Mouse (Mus musculus) MEL (cell line): ENCODE results near the gene Mrpl2. TPM values are rescaled to one million over a fixed set of nuclear protein-coding genes. Genes with fewer than 3 reads are reported as not detected.

Experiments
- DNase-seq: peaks from one replicate; pipeline ENCODE4 v3.0.0; 2011; ENCODE audit warnings: low read depth, low spot score
- H3K27ac ChIP-seq: 2 replicates; pipeline ENCODE4 v1.5.1; 2012; ENCODE audit warnings: low read depth, mild to moderate bottlenecking, control low read depth, low read length, moderate library complexity; ENCODE audit not compliant: control insufficient read depth
- H3K27me3 ChIP-seq, 2 experiments: fragments of 150-350 bp in 1 of 2; sonication (generic) in 1 of 2; 2 replicates each; pipeline ENCODE4 v1.6.1; 2012; ENCODE audit warnings: low read length in 2 of 2, mild to moderate bottlenecking in 2 of 2, improper control_type of control experiment in 1 of 2, moderate library complexity in 1 of 2; ENCODE audit not compliant: insufficient read depth in 2 of 2, control insufficient read depth in 1 of 2
- H3K36me3 ChIP-seq, 2 experiments: 2 replicates each; pipeline ENCODE4 v1.6.1; 2012 to 2014; ENCODE audit warnings: low read length in 2 of 2, improper control_type of control experiment in 1 of 2, inconsistent platforms in 1 of 2, mild to moderate bottlenecking in 1 of 2; ENCODE audit not compliant: insufficient read depth in 2 of 2, control insufficient read depth in 1 of 2
- H3K4me1 ChIP-seq, 2 experiments: fragments of 150-350 bp in 1 of 2; sonication (generic) in 1 of 2; 2 replicates each; pipeline ENCODE4 v1.6.1; 2012; ENCODE audit warnings: low read length in 2 of 2, improper control_type of control experiment in 1 of 2, mild to moderate bottlenecking in 1 of 2; ENCODE audit not compliant: insufficient read depth in 2 of 2, control insufficient read depth in 1 of 2
- H3K4me3 ChIP-seq, 2 experiments: fragments of 150-350 bp in 1 of 2; sonication (generic) in 1 of 2; 2 replicates each; pipeline ENCODE4 v1.5.1; 2012; ENCODE audit warnings: low read depth in 2 of 2, low read length in 2 of 2, mild to moderate bottlenecking in 2 of 2, moderate library complexity in 2 of 2, control low read depth in 1 of 2, improper control_type of control experiment in 1 of 2; ENCODE audit not compliant: control insufficient read depth in 1 of 2, insufficient read depth in 1 of 2
- H3K79me2 ChIP-seq: 2 replicates; pipeline ENCODE4 v1.6.1; 2012; ENCODE audit warnings: mild to moderate bottlenecking, low read length, moderate library complexity; ENCODE audit not compliant: control insufficient read depth, poor library complexity, insufficient read depth
- H3K9ac ChIP-seq: 2 replicates; pipeline ENCODE4 v1.6.1; 2012; ENCODE audit warnings: low read depth, mild to moderate bottlenecking, control low read depth, low read length, moderate library complexity; ENCODE audit not compliant: control insufficient read depth, poor library complexity, severe bottlenecking
- H3K9me3 ChIP-seq: fragments of 150-350 bp; sonication (generic); replicated peaks from 2 replicates; pipeline ENCODE4 v1.6.1; 2012; ENCODE audit warnings: mild to moderate bottlenecking, low read length, improper control_type of control experiment, moderate library complexity; ENCODE audit not compliant: insufficient read depth
- CHD1 ChIP-seq: IDR thresholded peaks from 2 replicates; pipeline ENCODE4 v1.6.1; 2012; ENCODE audit warnings: low read depth, mild to moderate bottlenecking, inconsistent platforms, low read length, improper control_type of control experiment
- ELF1 ChIP-seq: IDR thresholded peaks from 2 replicates; pipeline ENCODE4 v1.6.1; 2014; ENCODE audit warnings: low read depth, mild to moderate bottlenecking, inconsistent platforms, low read length, improper control_type of control experiment, moderate library complexity
- EP300 ChIP-seq, 2 experiments: IDR thresholded peaks; 2 replicates each; pipeline ENCODE4 v1.6.1; 2011; ENCODE audit warnings: improper control_type of control experiment in 2 of 2, low read length in 2 of 2, low read depth in 1 of 2, mild to moderate bottlenecking in 1 of 2
- ETS1 ChIP-seq: IDR thresholded peaks from 2 replicates; pipeline ENCODE4 v1.6.1; 2012; ENCODE audit warnings: low read depth, mild to moderate bottlenecking, inconsistent platforms, low read length, improper control_type of control experiment, moderate library complexity
- GABPA ChIP-seq: IDR thresholded peaks from 2 replicates; pipeline ENCODE4 v1.6.1; 2012; ENCODE audit warnings: low read depth, mild to moderate bottlenecking, inconsistent platforms, low read length, improper control_type of control experiment, moderate library complexity
- GATA1 ChIP-seq: IDR thresholded peaks from 2 replicates; pipeline ENCODE4 v1.6.1; 2011; ENCODE audit warnings: low read depth, low read length, improper control_type of control experiment
- HCFC1 ChIP-seq: IDR thresholded peaks from 2 replicates; pipeline ENCODE4 v1.6.1; 2012; ENCODE audit warnings: low read depth, mild to moderate bottlenecking, inconsistent platforms, low read length, improper control_type of control experiment, moderate library complexity
- JUND ChIP-seq: IDR thresholded peaks from 2 replicates; pipeline ENCODE4 v1.6.1; 2011; ENCODE audit warnings: low read depth, mild to moderate bottlenecking, improper control_type of control experiment, low read length
- KAT2A ChIP-seq: conservative IDR thresholded peaks from 2 replicates; pipeline ENCODE4 v1.6.1; 2012; ENCODE audit warnings: low read depth, low read length, improper control_type of control experiment, inconsistent platforms
- MAFK ChIP-seq: IDR thresholded peaks from 2 replicates; pipeline ENCODE4 v1.6.1; 2011; ENCODE audit warnings: low read depth, mild to moderate bottlenecking, low read length, improper control_type of control experiment, borderline replicate concordance
- MAX ChIP-seq: IDR thresholded peaks from 2 replicates; pipeline ENCODE4 v1.6.1; 2011; ENCODE audit warnings: low read length, improper control_type of control experiment
- MAZ ChIP-seq: IDR thresholded peaks from 2 replicates; pipeline ENCODE4 v1.6.1; 2012; ENCODE audit warnings: low read depth, mild to moderate bottlenecking, inconsistent platforms, low read length, improper control_type of control experiment
- MXI1 ChIP-seq: IDR thresholded peaks from 2 replicates; pipeline ENCODE4 v1.6.1; 2011; ENCODE audit warnings: mild to moderate bottlenecking, low read depth, low read length, improper control_type of control experiment
- MYB ChIP-seq: IDR thresholded peaks from 2 replicates; pipeline ENCODE4 v1.6.1; 2011; ENCODE audit warnings: mild to moderate bottlenecking, low read depth, low read length, improper control_type of control experiment
- MYC ChIP-seq: IDR thresholded peaks from 2 replicates; pipeline ENCODE4 v1.6.1; 2011; ENCODE audit warnings: low read depth, mild to moderate bottlenecking, low read length, improper control_type of control experiment, moderate library complexity
- NRF1 ChIP-seq: IDR thresholded peaks from 2 replicates; pipeline ENCODE4 v1.6.1; 2014; ENCODE audit warnings: low read depth, mild to moderate bottlenecking, inconsistent platforms, low read length, improper control_type of control experiment, moderate library complexity; ENCODE audit not compliant: poor library complexity, insufficient read depth, severe bottlenecking
- POLR2A ChIP-seq, 2 experiments: IDR thresholded peaks; 2 replicates each; pipeline ENCODE4 v1.6.1; 2011 to 2012; ENCODE audit warnings: low read length in 2 of 2, mild to moderate bottlenecking in 2 of 2, control low read depth in 1 of 2, improper control_type of control experiment in 1 of 2, low read depth in 1 of 2, moderate library complexity in 1 of 2; ENCODE audit not compliant: control insufficient read depth in 1 of 2, insufficient read depth in 1 of 2, poor library complexity in 1 of 2
- POLR2AphosphoS5 ChIP-seq: IDR thresholded peaks from 2 replicates; pipeline ENCODE4 v1.6.1; 2012; ENCODE audit warnings: low read depth, borderline replicate concordance, mild to moderate bottlenecking, inconsistent platforms, low read length, moderate library complexity, mixed read lengths
- RAD21 ChIP-seq: IDR thresholded peaks from 2 replicates; pipeline ENCODE4 v1.6.1; 2011; ENCODE audit warnings: mild to moderate bottlenecking, low read depth, low read length, improper control_type of control experiment
- SIN3A ChIP-seq: IDR thresholded peaks from 2 replicates; pipeline ENCODE4 v1.6.1; 2012; ENCODE audit warnings: low read length, improper control_type of control experiment, inconsistent platforms
- SMC3 ChIP-seq: IDR thresholded peaks from 2 replicates; pipeline ENCODE4 v1.6.1; 2011; ENCODE audit warnings: low read depth, low read length, improper control_type of control experiment
- TCF12 ChIP-seq: IDR thresholded peaks from 2 replicates; pipeline ENCODE4 v1.6.1; 2014; ENCODE audit warnings: low read depth, mild to moderate bottlenecking, inconsistent platforms, low read length, improper control_type of control experiment, moderate library complexity
- UBTF ChIP-seq: IDR thresholded peaks from 2 replicates; pipeline ENCODE4 v1.6.1; 2012; ENCODE audit warnings: low read depth, mild to moderate bottlenecking, inconsistent platforms, low read length, improper control_type of control experiment, moderate library complexity, borderline replicate concordance; ENCODE audit not compliant: insufficient read depth
- USF1 ChIP-seq: IDR thresholded peaks from 2 replicates; pipeline ENCODE4 v1.6.1; 2014; ENCODE audit warnings: low read depth, mild to moderate bottlenecking, inconsistent platforms, low read length, improper control_type of control experiment, moderate library complexity
- ZC3H11A ChIP-seq: IDR thresholded peaks from 2 replicates; pipeline ENCODE4 v1.6.1; 2012; ENCODE audit warnings: low read depth, mild to moderate bottlenecking, inconsistent platforms, low read length, improper control_type of control experiment
- ZKSCAN1 ChIP-seq: IDR thresholded peaks from 2 replicates; pipeline ENCODE4 v1.6.1; 2012; ENCODE audit warnings: low read depth, mild to moderate bottlenecking, inconsistent platforms, low read length, improper control_type of control experiment, moderate library complexity
- ZMIZ1 ChIP-seq: IDR thresholded peaks from 2 replicates; pipeline ENCODE4 v1.6.1; 2012; ENCODE audit warnings: low read depth, mild to moderate bottlenecking, inconsistent platforms, low read length, improper control_type of control experiment, moderate library complexity
- ZNF384 ChIP-seq: IDR thresholded peaks from 2 replicates; pipeline ENCODE4 v1.6.1; 2012; ENCODE audit warnings: low read depth, mild to moderate bottlenecking, inconsistent platforms, low read length, improper control_type of control experiment
- polyA plus RNA-seq, 2 experiments: library from polyadenylated mRNA; stranded (reverse) in 1 of 2; unstranded in 1 of 2; fragments of >175 nt in 1 of 2; fragments of >200 nt in 1 of 2; gene quantifications; 2 replicates each; pipeline versions ENCODE4 v1.2.1 to v1.2.4; 2012; ENCODE audit warnings: low replicate concordance in 2 of 2, low read depth in 1 of 2; ENCODE audit not compliant: insufficient read length in 2 of 2, insufficient read depth in 1 of 2, missing spikeins in 1 of 2
- total RNA-seq: library from RNA; depleted of rRNA; stranded (reverse); fragments of 300-350 nt; gene quantifications from 2 replicates; pipeline ENCODE4 v1.2.3, GENCODE M21; 2012

Gene Mrpl2
- total and polyA plus RNA-seq, 3 experiments = 207 to 237 TPM; not detected in 1

DNA sequence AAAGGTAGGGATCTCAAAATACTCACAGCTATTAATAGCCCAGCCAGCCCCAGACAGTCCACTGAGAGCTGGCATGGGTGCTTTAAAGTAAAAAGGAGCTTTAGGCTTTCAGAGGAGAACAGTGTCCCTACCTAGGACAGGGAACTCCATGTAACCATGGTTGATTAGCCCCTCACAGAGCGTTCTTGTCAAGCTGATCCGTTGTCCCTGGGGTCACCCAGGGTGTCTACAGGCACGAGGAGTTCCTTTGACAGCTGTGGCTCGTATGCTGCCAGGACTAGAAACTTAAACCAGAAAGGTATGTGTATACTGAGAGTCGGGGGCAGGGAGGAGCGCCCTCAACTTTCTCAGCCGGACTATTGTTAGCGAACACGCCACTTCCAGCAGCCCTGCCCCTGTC, 32.9 kb downstream of the Mrpl2 start:
- no peak for TF ChIP-seq ETS1
- TF ChIP-seq POLR2A (IDR thresholded peaks at IDR 0.05; ENCODE audit: control insufficient read depth in 1 of 2, insufficient read depth in 1 of 2, low read depth in 1 of 2, low read length in 2 of 2, poor library complexity in 1 of 2) = no peak
- no peak for TF ChIP-seq UBTF
- TF ChIP-seq MAZ = no peak
- TF ChIP-seq ZKSCAN1 = no peak
- no peak for TF ChIP-seq ZC3H11A
- TF ChIP-seq MYB = no peak
- no peak for TF ChIP-seq GABPA
- TF ChIP-seq EP300 (IDR thresholded peaks at IDR 0.05; ENCODE audit: low read depth in 1 of 2, low read length in 2 of 2) = no peak
- no peak for TF ChIP-seq GATA1
- no peak for TF ChIP-seq USF1
- no peak for TF ChIP-seq ELF1
- TF ChIP-seq POLR2AphosphoS5 = no peak
- no peak for TF ChIP-seq NRF1
- TF ChIP-seq KAT2A = no peak
- no peak for TF ChIP-seq SIN3A
- TF ChIP-seq MAFK = no peak
- no peak for TF ChIP-seq ZNF384
- TF ChIP-seq SMC3 = no peak
- TF ChIP-seq, all 39 proteins: peak for 0
- Histone ChIP-seq H3K9me3 (no peaks in the 10 kb centered on the region), H3K4me3 (peak overlapping the region in 1 of 2 experiments; percentile 93; a peak in 1 of 4 replicates), H3K9ac (peak overlapping the region; percentile 95), H3K4me1 (peaks cover 2 to 15% of the 10 kb centered on the region in 2 experiments; a peak in 3 of 4 replicates), H3K27me3 (no peaks in the 10 kb centered on the region), H3K27ac (no peak overlapping the region), H3K79me2 (peaks cover 37% of the 10 kb centered on the region), H3K36me3 (peaks cover 0 to 20% of the 10 kb centered on the region in 2 experiments; a peak in 2 of 4 replicates)
- DNase-seq = no peak

DNA sequence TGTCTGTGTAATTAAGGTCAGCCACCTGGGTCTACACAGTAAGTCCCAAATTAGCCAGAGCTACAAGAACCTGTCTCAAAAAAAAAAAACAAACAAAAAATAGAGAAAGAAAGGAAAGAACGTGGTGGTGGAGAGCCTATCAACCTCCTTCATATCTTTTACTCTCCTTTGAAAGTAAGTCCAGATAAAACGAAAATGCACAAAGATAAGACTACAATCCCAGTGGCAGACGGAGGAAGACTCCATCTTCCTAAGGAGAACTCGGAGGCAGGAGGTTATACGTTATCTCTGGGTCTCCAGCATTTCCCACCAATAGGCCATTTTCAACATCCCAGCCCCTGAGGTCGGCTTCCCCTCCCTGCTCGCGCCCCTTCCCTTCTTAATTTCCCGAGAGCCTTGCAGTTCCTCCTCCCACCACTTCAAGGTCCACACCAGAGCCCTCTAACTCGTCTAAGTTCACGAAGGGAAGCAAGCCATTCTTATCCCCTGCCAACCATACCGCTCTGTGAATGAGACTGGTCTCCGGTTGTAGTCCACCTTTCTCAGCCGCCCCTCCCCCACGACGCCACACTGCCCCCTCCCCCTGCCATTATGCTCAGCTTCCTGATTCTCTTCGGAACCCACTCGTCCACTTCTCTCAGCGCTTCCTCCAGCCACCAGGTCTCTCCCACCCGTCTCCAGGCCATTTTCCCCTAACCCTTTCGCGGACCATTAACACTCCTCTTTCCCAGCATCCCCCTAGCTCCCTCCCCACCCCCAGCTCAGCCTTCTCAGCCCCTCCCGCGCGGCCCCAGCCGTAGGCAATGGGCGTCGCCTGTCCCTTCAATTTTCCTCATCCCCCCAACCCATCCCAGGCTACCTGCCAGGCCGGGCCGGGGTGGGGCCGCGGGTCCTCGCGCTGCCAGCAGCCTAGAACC, 34.1 kb downstream of the Mrpl2 start:
- Histone ChIP-seq H3K9ac (peak overlapping the region; percentile 95), H3K27me3 (no peaks in the 10 kb centered on the region), H3K36me3 (peaks cover 0 to 15% of the 10 kb centered on the region in 2 experiments; a peak in 2 of 4 replicates), H3K4me3 (peak overlapping the region; percentile 80 to 93), H3K4me1 (peaks cover 2 to 9% of the 10 kb centered on the region in 2 experiments; a peak in 3 of 4 replicates), H3K79me2 (peaks cover 35% of the 10 kb centered on the region), H3K9me3 (no peaks in the 10 kb centered on the region), H3K27ac (peak overlapping the region; percentile 86)
- peak; percentile 70 for DNase-seq
- TF ChIP-seq MYC (0 out of 2 replicates have a peak, but pooled peaks have one; percentile 34), HCFC1 (no peak), SIN3A (0 out of 2 replicates have a peak, but pooled peaks have one; percentile 5), RAD21 (no peak), ETS1 (peak; percentile 49; the same call in 1 of the 2 replicates), JUND (no peak), MAZ (peak; percentile 64; the same call in 1 of the 2 replicates), TCF12 (0 out of 2 replicates have a peak, but pooled peaks have one; percentile 18), ZMIZ1 (peak; percentile 46; the same call in 1 of the 2 replicates), GATA1 (peak; percentile 85), CHD1 (no peak), MYB (0 out of 2 replicates have a peak, but pooled peaks have one; percentile 12), POLR2A (IDR thresholded peaks at IDR 0.05; ENCODE audit: control insufficient read depth in 1 of 2, insufficient read depth in 1 of 2, low read depth in 1 of 2, low read length in 2 of 2, poor library complexity in 1 of 2) (peak in 1 of 2 experiments; percentile 42; a peak in 2 of 4 replicates), MXI1 (peak; percentile 32), ELF1 (peak; percentile 31; the same call in 1 of the 2 replicates), MAX (peak; percentile 35; the same call in 1 of the 2 replicates)
